Mouse (Mus musculus) heart, postnatal 0 days (tissue): Measurements from ENCODE around the gene Lonp1. TPM values are rescaled to one million over a fixed set of nuclear protein-coding genes. Genes with fewer than 3 reads are reported as not detected.

ENCODE experiments used
- ATAC-seq: fragments of 200-750 bp; cut with Nextera tagmentation; 2 replicates; pipeline ENCODE4 v1.8.0; 2017; ENCODE audit warnings: low read depth, moderate number of reproducible peaks, moderate library complexity; ENCODE audit not compliant: insufficient read depth
- DNase-seq: peaks from one replicate; pipeline ENCODE4 v3.0.0-alpha.2; 2016; ENCODE audit warnings: low spot score
- H3K27ac ChIP-seq: fragments of 300-500 bp; sonication (generic); 2 replicates; pipeline ENCODE4 v1.5.1; 2014; ENCODE audit warnings: low read depth, mild to moderate bottlenecking
- H3K27me3 ChIP-seq: fragments of 300-500 bp; sonication (generic); 2 replicates; pipeline ENCODE4 v1.6.1; 2014; ENCODE audit warnings: low read length, mixed read lengths; ENCODE audit not compliant: control insufficient read depth, insufficient read depth
- H3K36me3 ChIP-seq: fragments of 300-500 bp; sonication (generic); replicated peaks from 2 replicates; pipeline ENCODE4 v1.6.1; 2014; ENCODE audit warnings: low read length, mixed read lengths; ENCODE audit not compliant: control insufficient read depth, insufficient read depth
- H3K4me1 ChIP-seq: fragments of 300-500 bp; sonication (generic); 2 replicates; pipeline ENCODE4 v1.6.1; 2014; ENCODE audit warnings: antibody characterized with exemption; ENCODE audit not compliant: control insufficient read depth, insufficient read depth
- H3K4me2 ChIP-seq: fragments of 300-500 bp; sonication (generic); 2 replicates; pipeline ENCODE4 v1.6.1; 2014; ENCODE audit warnings: low read depth, mild to moderate bottlenecking, low read length, moderate library complexity
- H3K4me3 ChIP-seq: fragments of 300-500 bp; sonication (generic); 2 replicates; pipeline ENCODE4 v1.5.1; 2014; ENCODE audit warnings: low read depth, low read length
- H3K9ac ChIP-seq: fragments of 300-500 bp; sonication (generic); replicated peaks from 2 replicates; pipeline ENCODE4 v1.6.1; 2014; ENCODE audit warnings: low read depth, low read length, mixed read lengths
- H3K9me3 ChIP-seq: fragments of 300-500 bp; sonication (generic); replicated peaks from 2 replicates; pipeline ENCODE4 v1.6.1; 2016; ENCODE audit warnings: low read length; ENCODE audit not compliant: control insufficient read depth
- CTCF ChIP-seq: IDR thresholded peaks from 2 replicates; pipeline ENCODE4 v1.5.1; 2016; ENCODE audit warnings: antibody characterized with exemption, control low read depth, low read depth
- EP300 ChIP-seq: IDR thresholded peaks from 2 replicates; pipeline ENCODE4 v1.6.1; 2016; ENCODE audit warnings: antibody characterized with exemption, low read depth
- WGBS: fragments of 180-500 bp; shearing (Covaris S2); extraction: QIAGEN DNeasy Blood & Tissue Kit; methylation state at CpG from one replicate; pipeline ENCODE4 v1.1.7; 2014; 5-methylcytosine and 5-hydroxymethylcytosine counted together
- polyA plus RNA-seq: library from polyadenylated mRNA; unstranded; fragments of >200 nt; fragmentation: Nextera tagmentation; extraction: Ambion mirVana; gene quantifications from 2 replicates; pipeline ENCODE4 v1.2.1, GENCODE M21; 2015
- total RNA-seq: library from RNA; depleted of rRNA; stranded (reverse); fragments of >200 nt; gene quantifications from 2 replicates; pipeline ENCODE4 v1.2.3, GENCODE M21; 2014; ENCODE audit warnings: low replicate concordance; rRNA removed

The Lonp1 gene
- total and polyA plus RNA-seq, 2 experiments from 2014 or later: 46.4 to 109 TPM

GRCm38 (mm10) chr17:56572154-56572553 lies 54.5 kb downstream of the Lonp1 start:
- H3K9me3 ChIP-seq: no peaks in the 10 kb centered on the region
- 35% methylated on average over 1 of the region's 1 CpGs for WGBS
- no peak overlapping the region for H3K27ac ChIP-seq

GRCm38 (mm10) chr17:56570287-56570686 lies 56.4 kb downstream of the Lonp1 start:
- Histone ChIP-seq H3K36me3 (peaks cover 97% of the 10 kb centered on the region), H3K27ac (no peak overlapping the region), H3K4me2 (no peak overlapping the region), H3K4me1 (no peaks in the 10 kb centered on the region), H3K9me3 (no peaks in the 10 kb centered on the region), H3K4me3 (no peak overlapping the region), H3K27me3 (no peaks in the 10 kb centered on the region), H3K9ac (no peak overlapping the region)
- 83% methylated on average over 4 of the region's 4 CpGs for WGBS
- DNase-seq (no peak), ATAC-seq (no peak)
- TF ChIP-seq CTCF (no peak), EP300 (no peak)

More at GRCm38 (mm10) chr17:56572154-56572553, 54.5 kb downstream of the Lonp1 start:
- no peak overlapping the region for H3K4me3 ChIP-seq
- TF ChIP-seq CTCF (no peak), EP300 (no peak)
- H3K4me1 ChIP-seq: no peaks in the 10 kb centered on the region
- no peak overlapping the region for H3K4me2 ChIP-seq
- no peak for DNase-seq
- H3K27me3 ChIP-seq: no peaks in the 10 kb centered on the region
- H3K9ac ChIP-seq: no peak overlapping the region
- peaks cover 91% of the 10 kb centered on the region for H3K36me3 ChIP-seq
- ATAC-seq: no peak

GRCm38 (mm10) chr17:56567370-56567769 lies 59.3 kb downstream of the Lonp1 start:
- no peaks in the 10 kb centered on the region for H3K9me3 ChIP-seq
- H3K27me3 ChIP-seq: no peaks in the 10 kb centered on the region
- TF ChIP-seq EP300 (no peak), CTCF (no peak)
- no peak overlapping the region for H3K27ac ChIP-seq
- H3K9ac ChIP-seq: no peak overlapping the region
- H3K4me3 ChIP-seq: no peak overlapping the region
- ATAC-seq (no peak), DNase-seq (no peak)
- no peak overlapping the region for H3K4me2 ChIP-seq
- WGBS: 77% methylated on average over 4 of the region's 4 CpGs
- H3K36me3 ChIP-seq: peaks cover 99% of the 10 kb centered on the region
- no peaks in the 10 kb centered on the region for H3K4me1 ChIP-seq

- TF ChIP-seq CTCF (no peak), EP300 (no peak)
- Histone ChIP-seq H3K36me3 (peaks cover 99% of the 10 kb centered on the region), H3K4me1 (no peaks in the 10 kb centered on the region), H3K27ac (no peak overlapping the region), H3K9ac (no peak overlapping the region), H3K27me3 (no peaks in the 10 kb centered on the region), H3K4me2 (no peak overlapping the region), H3K9me3 (no peaks in the 10 kb centered on the region), H3K4me3 (no peak overlapping the region)
- ATAC-seq (no peak), DNase-seq (no peak)
- WGBS: 93% methylated on average over 5 of the region's 5 CpGs
Measured at GRCm38 (mm10) chr17:56566918-56567317, 59.8 kb downstream of the Lonp1 start.

GRCm38 (mm10) chr17:56566293-56566692 lies 60.4 kb downstream of the Lonp1 start:
- DNase-seq (no peak), ATAC-seq (no peak)
- H3K27me3 ChIP-seq: no peaks in the 10 kb centered on the region
- TF ChIP-seq CTCF: no peak
- TF ChIP-seq EP300: no peak
- no peak overlapping the region for H3K9ac ChIP-seq
- no peaks in the 10 kb centered on the region for H3K4me1 ChIP-seq
- H3K9me3 ChIP-seq: no peaks in the 10 kb centered on the region
- no peak overlapping the region for H3K4me3 ChIP-seq
- WGBS: 88% methylated on average over 29 of the region's 29 CpGs
- no peak overlapping the region for H3K27ac ChIP-seq
- peaks cover 99% of the 10 kb centered on the region for H3K36me3 ChIP-seq
- H3K4me2 ChIP-seq: no peak overlapping the region

Other genes with a start within 250 kb of the Lonp1 start
- gene Ptprs, start 150.4 kb downstream of the Lonp1 start, total RNA-seq: 136 and 138 TPM in 2 replicates
- 15.7 and 15.9 TPM in 2 replicates for gene Ptprs, start 150.4 kb downstream of the Lonp1 start, polyA plus RNA-seq
- gene Znrf4, start 114.5 kb downstream of the Lonp1 start, total RNA-seq: not detected in 2 replicates
- not detected in 2 replicates for gene Znrf4, start 114.5 kb downstream of the Lonp1 start, polyA plus RNA-seq
- not detected in 2 replicates for gene Gm20219, start 72.5 kb downstream of the Lonp1 start, total RNA-seq
- 0.08 and 0.30 TPM in 2 replicates for gene Gm20219, start 72.5 kb downstream of the Lonp1 start, polyA plus RNA-seq
- 16.4 and 63.4 TPM in 2 replicates for gene Safb2, start 42.3 kb downstream of the Lonp1 start, total RNA-seq
- gene Safb2, start 42.3 kb downstream of the Lonp1 start, polyA plus RNA-seq: 22.9 and 24.9 TPM in 2 replicates
- gene Safb, start 42.1 kb downstream of the Lonp1 start, total RNA-seq: 15.4 and 39.8 TPM in 2 replicates
- gene Safb, start 42.1 kb downstream of the Lonp1 start, polyA plus RNA-seq: 52.9 and 55.5 TPM in 2 replicates
- gene 2410015M20Rik, start 17.1 kb downstream of the Lonp1 start, total RNA-seq: 199 and 207 TPM in 2 replicates
- gene 2410015M20Rik, start 17.1 kb downstream of the Lonp1 start, polyA plus RNA-seq: 527 and 554 TPM in 2 replicates
- gene Rpl36, start 13.5 kb downstream of the Lonp1 start, total RNA-seq: 1,192 and 2,008 TPM in 2 replicates
- gene Rpl36, start 13.5 kb downstream of the Lonp1 start, polyA plus RNA-seq: 1,600 and 1,704 TPM in 2 replicates
- not detected in 2 replicates for gene Catsperd, start 1.3 kb upstream of the Lonp1 start, total RNA-seq
- gene Catsperd, start 1.3 kb upstream of the Lonp1 start, polyA plus RNA-seq: 0.20 and 0.23 TPM in 2 replicates
- 60.9 and 64.7 TPM in 2 replicates for gene Ranbp3, start 46.4 kb upstream of the Lonp1 start, total RNA-seq
- 38.8 and 40.6 TPM in 2 replicates for gene Ranbp3, start 46.4 kb upstream of the Lonp1 start, polyA plus RNA-seq
- 892 and 948 TPM in 2 replicates for gene Ndufa11, start 90.9 kb upstream of the Lonp1 start, total RNA-seq
- 1,914 and 1,978 TPM in 2 replicates for gene Ndufa11, start 90.9 kb upstream of the Lonp1 start, polyA plus RNA-seq
- gene Vmac, start 91.1 kb upstream of the Lonp1 start, total RNA-seq: 15.1 and 16.3 TPM in 2 replicates
- 10.7 and 11.0 TPM in 2 replicates for gene Vmac, start 91.1 kb upstream of the Lonp1 start, polyA plus RNA-seq
- gene Nrtn, start 130.6 kb upstream of the Lonp1 start, total RNA-seq: 83.1 and 104 TPM in 2 replicates
- 33.9 and 35.5 TPM in 2 replicates for gene Nrtn, start 130.6 kb upstream of the Lonp1 start, polyA plus RNA-seq
- 25.8 and 28.9 TPM in 2 replicates for gene Dus3l, start 137.9 kb upstream of the Lonp1 start, total RNA-seq
- gene Dus3l, start 137.9 kb upstream of the Lonp1 start, polyA plus RNA-seq: 21.1 and 23.0 TPM in 2 replicates
- gene Prr22, start 143.4 kb upstream of the Lonp1 start, total RNA-seq: 0.62 TPM in 1 of 2 replicates, not detected in the other
- gene Prr22, start 143.4 kb upstream of the Lonp1 start, polyA plus RNA-seq: 0.49 and 0.67 TPM in 2 replicates
- 7.0 and 17.9 TPM in 2 replicates for gene Rfx2, start 204.1 kb upstream of the Lonp1 start, total RNA-seq
- 2.6 and 3.5 TPM in 2 replicates for gene Rfx2, start 204.1 kb upstream of the Lonp1 start, polyA plus RNA-seq
- not detected in 2 replicates for gene Acsbg2, start 247.6 kb upstream of the Lonp1 start, total RNA-seq
- 0.04 TPM in 1 of 2 replicates, not detected in the other for gene Acsbg2, start 247.6 kb upstream of the Lonp1 start, polyA plus RNA-seq
- gene 1700061G19Rik, start 248.6 kb upstream of the Lonp1 start, total RNA-seq: not detected in 2 replicates
- 0.36 TPM in 2 replicates for gene 1700061G19Rik, start 248.6 kb upstream of the Lonp1 start, polyA plus RNA-seq